Mouse (Mus musculus): Measurements from ENCODE around the gene Gad2. TPM values are rescaled to one million over a fixed set of nuclear protein-coding genes. Genes with fewer than 3 reads are reported as not detected.
A peak's percentile ranks its signal among the peaks of the same experiment; 100 is the strongest.
"Not testable (repeated sequence)": the region's sequence is repeated elsewhere in the genome, so short reads cannot be mapped to it uniquely, and the experiment has no call there.

The Gad2 gene
- polyA plus RNA-seq (2014; fragmentation: Nextera tagmentation; extraction: Ambion mirVana) = 58.7 and 62.4 TPM in 2 replicates

DNA sequence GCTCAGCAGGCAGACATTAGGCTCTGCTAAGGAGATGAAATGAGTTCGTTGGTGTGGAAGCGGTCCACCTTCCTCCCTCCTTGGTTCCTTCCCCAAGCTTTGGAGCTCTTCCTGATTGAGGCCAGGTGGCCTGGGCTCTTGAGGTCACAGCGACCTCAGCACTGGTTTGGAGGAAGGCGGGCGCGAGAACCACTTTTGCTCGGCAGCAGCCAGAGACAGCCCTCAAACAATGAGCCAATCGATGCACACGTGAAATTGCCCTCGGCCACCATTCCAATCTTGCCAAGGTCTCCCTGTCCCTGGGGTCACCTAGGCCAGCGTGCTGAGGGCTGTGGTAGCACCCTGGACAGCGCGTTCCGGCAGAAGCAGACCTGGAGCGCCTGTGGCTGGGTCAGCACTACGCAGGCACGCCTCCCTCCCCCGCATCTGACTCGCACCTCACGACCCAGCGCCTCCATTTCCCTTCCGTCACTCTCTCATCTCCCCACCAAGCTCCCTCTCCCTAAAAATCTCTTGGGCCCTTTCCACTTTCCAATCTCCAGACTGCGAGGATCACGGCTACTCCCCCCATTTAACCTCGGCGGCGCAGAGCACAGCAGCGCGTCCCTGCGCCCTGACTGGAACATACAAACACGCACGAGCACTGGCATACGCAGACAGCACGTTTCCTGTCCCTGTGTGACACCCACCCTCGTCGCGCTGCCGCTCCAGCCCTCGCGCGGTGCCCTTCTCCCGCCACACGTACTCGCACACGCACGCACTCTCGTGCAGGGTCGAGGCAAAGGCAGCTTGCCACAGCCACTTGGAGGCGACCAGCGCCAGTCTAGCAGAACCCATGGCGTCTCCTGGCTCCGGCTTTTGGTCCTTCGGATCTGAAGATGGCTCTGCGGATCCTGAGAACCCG, at the start of gene Gad2:
Gene Gad2, plus strand, starts transcription at position 378 of the 904 bp plus-strand sequence.
- peak within 1 kb of the TSS; percentile 54 for H3K4me3 ChIP-seq (replicated peaks; ENCODE audit: low read depth, low read length)
- ATAC-seq (ENCODE audit: low FRiP score, low TSS enrichment) (peak; percentile 73), DNase-seq (peak; percentile 76)
- H3K27me3 ChIP-seq (ENCODE audit: control insufficient read depth, insufficient read depth, low read length) = peaks cover 50% of the 10 kb centered on the region
- peak within 1 kb of the TSS; percentile 78 for H3K4me2 ChIP-seq (ENCODE audit: low read length)
- peak within 1 kb of the TSS; percentile 97 for H3K27ac ChIP-seq (replicated peaks; ENCODE audit: low read depth, low read length)
- no peaks in the 10 kb centered on the region for H3K36me3 ChIP-seq (ENCODE audit: control insufficient read depth, insufficient read depth, low read length)
- no peaks in the 10 kb centered on the region for H3K9me3 ChIP-seq (ENCODE audit: control insufficient read depth, low read length)
- H3K9ac ChIP-seq (replicated peaks; ENCODE audit: low read length) = peak within 1 kb of the TSS; percentile 82
- H3K4me1 ChIP-seq (ENCODE audit: control insufficient read depth, insufficient read depth, low read length) = peaks cover 22% of the 10 kb centered on the region
- under 1% methylated on average over 55 of the region's 55 CpGs for WGBS

DNA sequence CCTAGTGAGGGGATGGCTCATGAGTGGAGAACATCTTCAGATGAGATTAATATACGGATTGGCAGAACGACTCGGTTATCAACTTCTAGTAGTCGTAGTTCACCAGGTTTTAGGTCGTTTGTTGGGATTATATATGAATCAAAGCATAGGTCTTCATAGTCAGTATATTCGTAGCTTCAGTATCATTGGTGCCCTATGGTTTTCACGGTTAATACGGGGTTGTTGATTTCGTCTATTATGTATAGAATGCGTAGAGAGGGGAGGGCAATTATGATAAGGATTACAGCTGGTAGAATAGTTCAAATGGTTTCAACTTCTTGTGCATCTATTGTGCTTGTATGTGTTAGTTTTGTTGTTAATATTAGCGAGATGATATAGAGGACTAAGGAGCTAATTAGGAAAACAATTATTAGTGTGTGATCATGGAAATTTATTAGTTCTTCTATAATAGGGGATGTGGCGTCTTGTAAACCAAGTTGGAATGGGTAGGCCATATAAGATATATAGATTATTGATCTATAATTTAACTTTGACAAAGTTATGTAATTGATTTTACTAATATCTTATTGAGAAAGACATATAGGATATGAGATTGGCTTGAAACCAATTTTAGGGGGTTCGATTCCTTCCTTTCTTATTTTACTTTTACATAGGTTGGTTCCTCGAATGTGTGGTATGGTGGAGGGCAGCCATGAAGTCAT, 34.4 kb upstream of the Gad2 start:
- not testable (repeated sequence) for H3K4me3 ChIP-seq (replicated peaks; ENCODE audit: low read depth, low read length); H3K36me3 ChIP-seq (ENCODE audit: control insufficient read depth, insufficient read depth, low read length); H3K27me3 ChIP-seq (ENCODE audit: control insufficient read depth, insufficient read depth, low read length); H3K4me1 ChIP-seq (ENCODE audit: control insufficient read depth, insufficient read depth, low read length); H3K9me3 ChIP-seq (ENCODE audit: control insufficient read depth, low read length); H3K9ac ChIP-seq (replicated peaks; ENCODE audit: low read length); H3K4me2 ChIP-seq (ENCODE audit: low read length); H3K27ac ChIP-seq (replicated peaks; ENCODE audit: low read depth, low read length); DNase-seq
- WGBS = 84% methylated on average over 13 of the region's 14 CpGs
- peak; percentile 86 for ATAC-seq (ENCODE audit: low FRiP score, low TSS enrichment)

DNA sequence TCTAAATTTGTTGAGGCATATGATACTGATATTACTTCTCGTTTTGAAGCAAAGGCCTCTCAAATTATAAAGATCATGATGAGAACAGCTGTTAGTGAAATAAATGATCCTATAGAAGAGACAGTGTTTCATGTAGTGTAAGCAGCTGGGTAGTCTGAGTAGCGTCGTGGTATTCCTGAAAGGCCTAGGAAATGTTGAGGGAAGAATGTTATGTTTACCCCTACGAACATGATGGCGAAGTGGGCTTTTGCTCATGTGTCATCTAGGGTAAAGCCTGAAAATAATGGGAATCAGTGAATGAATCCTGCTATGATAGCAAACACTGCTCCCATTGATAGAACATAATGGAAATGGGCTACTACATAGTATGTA, 33.8 kb upstream of the Gad2 start:
- not testable (repeated sequence) for H3K36me3 ChIP-seq (ENCODE audit: control insufficient read depth, insufficient read depth, low read length); H3K27me3 ChIP-seq (ENCODE audit: control insufficient read depth, insufficient read depth, low read length); H3K4me3 ChIP-seq (replicated peaks; ENCODE audit: low read depth, low read length); H3K4me1 ChIP-seq (ENCODE audit: control insufficient read depth, insufficient read depth, low read length); H3K9ac ChIP-seq (replicated peaks; ENCODE audit: low read length); H3K27ac ChIP-seq (replicated peaks; ENCODE audit: low read depth, low read length); H3K9me3 ChIP-seq (ENCODE audit: control insufficient read depth, low read length); H3K4me2 ChIP-seq (ENCODE audit: low read length); DNase-seq
- ATAC-seq (ENCODE audit: low FRiP score, low TSS enrichment) = peak; percentile 55
- 92% methylated on average over 5 of the region's 5 CpGs for WGBS

DNA sequence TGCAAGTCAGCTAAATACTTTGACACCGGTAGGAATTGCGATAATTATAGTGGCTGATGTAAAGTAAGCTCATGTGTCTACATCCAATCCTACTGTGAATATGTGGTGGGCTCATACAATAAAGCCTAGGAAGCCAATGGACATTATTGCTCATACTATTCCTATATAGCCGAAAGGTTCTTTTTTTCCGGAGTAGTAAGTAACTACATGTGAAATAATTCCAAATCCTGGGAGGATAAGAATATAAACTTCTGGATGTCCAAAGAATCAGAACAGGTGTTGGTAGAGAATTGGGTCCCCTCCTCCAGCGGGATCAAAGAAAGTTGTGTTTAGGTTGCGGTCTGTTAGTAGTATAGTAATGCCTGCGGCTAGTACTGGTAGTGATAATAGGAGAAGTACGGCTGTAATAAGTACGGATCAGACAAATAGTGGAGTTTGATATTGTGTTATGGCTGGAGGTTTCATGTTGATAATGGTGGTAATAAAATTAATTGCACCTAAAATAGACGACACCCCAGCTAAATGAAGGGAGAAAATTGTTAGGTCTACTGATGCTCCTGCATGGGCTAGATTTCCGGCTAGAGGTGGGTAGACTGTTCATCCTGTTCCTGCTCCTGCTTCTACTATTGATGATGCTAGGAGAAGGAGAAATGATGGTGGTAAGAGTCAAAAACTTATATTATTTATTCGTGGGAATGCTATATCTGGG, 33.2 kb upstream of the Gad2 start:
- H3K4me1 ChIP-seq (ENCODE audit: control insufficient read depth, insufficient read depth, low read length); H3K4me3 ChIP-seq (replicated peaks; ENCODE audit: low read depth, low read length); H3K9me3 ChIP-seq (ENCODE audit: control insufficient read depth, low read length); H3K4me2 ChIP-seq (ENCODE audit: low read length); DNase-seq; H3K27ac ChIP-seq (replicated peaks; ENCODE audit: low read depth, low read length); H3K36me3 ChIP-seq (ENCODE audit: control insufficient read depth, insufficient read depth, low read length); H3K27me3 ChIP-seq (ENCODE audit: control insufficient read depth, insufficient read depth, low read length); H3K9ac ChIP-seq (replicated peaks; ENCODE audit: low read length): not testable (repeated sequence)
- 71% methylated on average over 12 of the region's 12 CpGs for WGBS
- peak; percentile 93 for ATAC-seq (ENCODE audit: low FRiP score, low TSS enrichment)

GRCm38 (mm10) chr2:22589382-22590205, 32.4 kb upstream of the Gad2 start:
- not testable (repeated sequence) for H3K4me2 ChIP-seq (ENCODE audit: low read length); DNase-seq; H3K27ac ChIP-seq (replicated peaks; ENCODE audit: low read depth, low read length); H3K9ac ChIP-seq (replicated peaks; ENCODE audit: low read length); H3K4me3 ChIP-seq (replicated peaks; ENCODE audit: low read depth, low read length); H3K9me3 ChIP-seq (ENCODE audit: control insufficient read depth, low read length); H3K4me1 ChIP-seq (ENCODE audit: control insufficient read depth, insufficient read depth, low read length); H3K27me3 ChIP-seq (ENCODE audit: control insufficient read depth, insufficient read depth, low read length); H3K36me3 ChIP-seq (ENCODE audit: control insufficient read depth, insufficient read depth, low read length)
- 89% methylated on average over 16 of the region's 17 CpGs for WGBS
- ATAC-seq (ENCODE audit: low FRiP score, low TSS enrichment) = peak; percentile 91

- Histone ChIP-seq H3K27me3 (ENCODE audit: control insufficient read depth, insufficient read depth, low read length) (no peaks in the 10 kb centered on the region), H3K9ac (replicated peaks; ENCODE audit: low read length) (no peak overlapping the region), H3K9me3 (ENCODE audit: control insufficient read depth, low read length) (no peaks in the 10 kb centered on the region), H3K4me2 (ENCODE audit: low read length) (no peak overlapping the region), H3K4me3 (replicated peaks; ENCODE audit: low read depth, low read length) (no peak overlapping the region), H3K36me3 (ENCODE audit: control insufficient read depth, insufficient read depth, low read length) (no peaks in the 10 kb centered on the region), H3K27ac (replicated peaks; ENCODE audit: low read depth, low read length) (no peak overlapping the region), H3K4me1 (ENCODE audit: control insufficient read depth, insufficient read depth, low read length) (no peaks in the 10 kb centered on the region)
- ATAC-seq (ENCODE audit: low FRiP score, low TSS enrichment) (no peak), DNase-seq (no peak)
Observed at GRCm38 (mm10) chr2:22590206-22590490, 31.9 kb upstream of the Gad2 start.

GRCm38 (mm10) chr2:22617951-22618350, 4.1 kb upstream of the Gad2 start:
- peaks cover 4% of the 10 kb centered on the region; the same call in 1 of the 2 replicates for H3K9me3 ChIP-seq (ENCODE audit: control insufficient read depth, low read length)
- no peak overlapping the region for H3K4me2 ChIP-seq (ENCODE audit: low read length)
- H3K36me3 ChIP-seq (ENCODE audit: control insufficient read depth, insufficient read depth, low read length) = no peaks in the 10 kb centered on the region
- H3K9ac ChIP-seq (replicated peaks; ENCODE audit: low read length) = no peak overlapping the region
- peaks cover 22% of the 10 kb centered on the region for H3K4me1 ChIP-seq (ENCODE audit: control insufficient read depth, insufficient read depth, low read length)
- H3K27me3 ChIP-seq (ENCODE audit: control insufficient read depth, insufficient read depth, low read length) = peaks cover 36% of the 10 kb centered on the region
- H3K4me3 ChIP-seq (replicated peaks; ENCODE audit: low read depth, low read length) = no peak overlapping the region
- ATAC-seq (ENCODE audit: low FRiP score, low TSS enrichment) (no peak), DNase-seq (peak; percentile 59)
- no peak overlapping the region for H3K27ac ChIP-seq (replicated peaks; ENCODE audit: low read depth, low read length)
- 10% methylated on average over 9 of the region's 9 CpGs for WGBS

- ATAC-seq (ENCODE audit: low FRiP score, low TSS enrichment) (no peak), DNase-seq (no peak)
- 0 out of 2 replicates have a peak overlapping the region, but pooled peaks have one; percentile 7 for H3K4me3 ChIP-seq (replicated peaks; ENCODE audit: low read depth, low read length)
- WGBS = 3% methylated on average over 12 of the region's 12 CpGs
- H3K27me3 ChIP-seq (ENCODE audit: control insufficient read depth, insufficient read depth, low read length) = peaks cover 44% of the 10 kb centered on the region
- no peaks in the 10 kb centered on the region for H3K36me3 ChIP-seq (ENCODE audit: control insufficient read depth, insufficient read depth, low read length)
- peaks cover 4% of the 10 kb centered on the region; the same call in 1 of the 2 replicates for H3K9me3 ChIP-seq (ENCODE audit: control insufficient read depth, low read length)
- H3K4me1 ChIP-seq (ENCODE audit: control insufficient read depth, insufficient read depth, low read length) = peaks cover 22% of the 10 kb centered on the region
- H3K9ac ChIP-seq (replicated peaks; ENCODE audit: low read length) = peak overlapping the region; percentile 39; the same call in 1 of the 2 replicates
- H3K4me2 ChIP-seq (ENCODE audit: low read length) = peak overlapping the region; percentile 78
- H3K27ac ChIP-seq (replicated peaks; ENCODE audit: low read depth, low read length) = peak overlapping the region; percentile 97
Observed at GRCm38 (mm10) chr2:22619416-22619815, 2.6 kb upstream of the Gad2 start.
